20 mouse cellular contexts compared by ENCODE assay signal in genomic region chr11:116538142-116538735, GRCm38 (mm10). TPM values are rescaled to one million over a fixed set of nuclear protein-coding genes. Genes with fewer than 3 reads are reported as not detected.
DNase-seq lines count a peak whose midpoint lies in the region; ATAC-seq and TF ChIP-seq lines count a peak whose summit lies in the region.
"Had no signal": no experiment of that assay in that cellular context is flagged by ENCODE, and none has a peak within 500 bp of the region (broad histone marks: within the 10 kb centered on the region; RNA-seq: fewer than 3 reads in every experiment).

No protein-coding gene starts in this region.

- peaks cover 7% of the 10 kb centered on the region; the same call in 1 of the 2 replicates for H3K4me1 ChIP-seq in lung, embryonic 14.5 days (ENCODE audit: insufficient read depth)
- 0 out of 2 replicates have a peak, but pooled peaks cover 3% of the 10 kb centered on the region for H3K4me1 ChIP-seq in lung, adult 2 months (ENCODE audit: control insufficient read depth, insufficient read depth, low read length)
- peaks cover 5% of the 10 kb centered on the region for H3K4me1 ChIP-seq in bone marrow, adult 2 months (ENCODE audit: control insufficient read depth, insufficient read depth, low read length)
- H3K4me1 ChIP-seq in liver, embryonic 16.5 days (ENCODE audit: control insufficient read depth, low read depth, low read length): peaks cover 55% of the 10 kb centered on the region

- H3K36me3 ChIP-seq in lung, embryonic 14.5 days (ENCODE audit: insufficient read depth): peaks cover 54% of the 10 kb centered on the region
- peaks cover 56% of the 10 kb centered on the region for H3K36me3 ChIP-seq in liver, embryonic 16.5 days (ENCODE audit: control insufficient read depth, insufficient read depth)

- H3K4me2 ChIP-seq in lung, embryonic 14.5 days: no peak overlapping the region
- peak overlapping the region; percentile 98 for H3K4me2 ChIP-seq in liver, embryonic 16.5 days (ENCODE audit: low read depth, low read length)

- H3K27me3 ChIP-seq in lung, embryonic 14.5 days (ENCODE audit: insufficient read depth, low read length): peaks cover 7% of the 10 kb centered on the region
- H3K27me3 ChIP-seq in liver, embryonic 16.5 days (ENCODE audit: control insufficient read depth, insufficient read depth, low read depth, low read length): peaks cover 8% of the 10 kb centered on the region

- no peaks in the 10 kb centered on the region for H3K9me3 ChIP-seq in lung, embryonic 14.5 days (ENCODE audit: low read depth, low read length)
- H3K9me3 ChIP-seq in liver, embryonic 16.5 days (replicated peaks; ENCODE audit: control insufficient read depth, low read length): no peaks in the 10 kb centered on the region
- H3K9me3 ChIP-seq: hindbrain, embryonic 10.5 days had no signal

- H3K4me3 ChIP-seq in lung, embryonic 14.5 days (ENCODE audit: low read depth, low read length): no peak overlapping the region
- no peak overlapping the region for H3K4me3 ChIP-seq in lung, adult 2 months (replicated peaks; ENCODE audit: extremely low read depth, low read depth, low read length)
- H3K4me3 ChIP-seq in bone marrow, adult 2 months (replicated peaks; ENCODE audit: control insufficient read depth, low read depth, low read length): no peak overlapping the region
- H3K4me3 ChIP-seq in liver, embryonic 16.5 days (ENCODE audit: low read depth, low read length): no peak overlapping the region; the same call in 1 of the 2 replicates
- H3K4me3 ChIP-seq: heart, adult 2 months; hindbrain, embryonic 10.5 days had no signal

- H3K27ac ChIP-seq in lung, embryonic 14.5 days (ENCODE audit: low read depth): 0 out of 2 replicates have a peak overlapping the region, but pooled peaks have one; percentile 4
- peak overlapping the region; percentile 61 for H3K27ac ChIP-seq in bone marrow, adult 2 months (ENCODE audit: control insufficient read depth, insufficient read depth, low read depth, low read length, poor library complexity)
- peak overlapping the region; percentile 74 for H3K27ac ChIP-seq in liver, embryonic 16.5 days (ENCODE audit: low read length)
- H3K27ac ChIP-seq: heart, adult 2 months had no signal

- TF ChIP-seq POLR2A in lung, adult 2 months (IDR thresholded peaks at IDR 0.05; ENCODE audit: borderline replicate concordance, extremely low read depth, low read depth, low read length): no peak
- no peak for TF ChIP-seq POLR2A in bone marrow, adult 2 months (IDR thresholded peaks at IDR 0.05; ENCODE audit: borderline replicate concordance, control insufficient read depth, low read depth, low read length)

- H3K9ac ChIP-seq in lung, embryonic 14.5 days: no peak overlapping the region
- peak overlapping the region; percentile 49 for H3K9ac ChIP-seq in liver, embryonic 16.5 days (ENCODE audit: low read depth, low read length)

- no peak for TF ChIP-seq CTCF in lung, embryonic 14.5 days (IDR thresholded peaks at IDR 0.05; ENCODE audit: low read depth)
- TF ChIP-seq CTCF in lung, adult 2 months (IDR thresholded peaks at IDR 0.05; ENCODE audit: insufficient read depth, low read length): no peak
- no peak for TF ChIP-seq CTCF in bone marrow, adult 2 months (IDR thresholded peaks at IDR 0.05; ENCODE audit: control insufficient read depth, insufficient read depth, low read length)

- 83% methylated on average over 12 of the region's 12 CpGs for WGBS in lung, embryonic 14.5 days
- 88% methylated on average over 12 of the region's 12 CpGs for WGBS in lung, adult 2 months
- 70% methylated on average over 12 of the region's 12 CpGs for WGBS in bone marrow, adult 2 months
- WGBS in liver, embryonic 16.5 days (ENCODE audit: insufficient replicate concordance): 53% methylated on average over 12 of the region's 12 CpGs

- intact Hi-C loops in left cerebral cortex, postnatal 4 days (cut with DNase I): no loop called here

- no peak for DNase-seq in lung, embryonic 14.5 days
- DNase-seq in lung, adult 2 months: no peak
- DNase-seq in layer of hippocampus, adult 9-11 months: no peak
- DNase-seq in ovary, postnatal 10 days (ENCODE audit: low spot score): no peak
- no peak for DNase-seq in left cerebral cortex, postnatal 4 days
- DNase-seq: adrenal gland, postnatal 14 days; cerebellum, adult 2 months; gastrocnemius, postnatal 14 days; heart, adult 2 months; kidney, adult 9 months; kidney, postnatal 36 days; lung, postnatal 10 days; right cerebral cortex, adult 18-20 months; thymus, postnatal 14 days had no signal

- no peak for ATAC-seq in lung, embryonic 14.5 days (ENCODE audit: insufficient read depth)
- peak; percentile 21 for ATAC-seq in erythroid progenitor cell, adult 5-6 weeks (replicated peaks; ENCODE audit: low FRiP score, poor library complexity, severe bottlenecking)
- peak; percentile 5; the same call in 1 of the 2 replicates for ATAC-seq in liver, embryonic 16.5 days (ENCODE audit: low read depth)
- ATAC-seq: activated CD4-positive, CD25-positive, alpha-beta regulatory T cell, adult 4 months; forebrain, embryonic 14.5 days had no signal

RNA-seq across cellular contexts. Expression of gene Sphk1, which starts 7.5 kb away (rescaled TPM):
- polyA plus RNA-seq in lung, embryonic 14.5 days (2014; fragmentation: Nextera tagmentation; extraction: Ambion mirVana): 4.0 and 5.5 TPM in 2 replicates
- 41.8 and 45.8 TPM in 2 replicates for polyA plus RNA-seq in lung, adult 2 months (2012; rRNA removed)
- 31.3 and 31.7 TPM in 2 replicates for polyA plus RNA-seq in bone marrow, adult 2 months (2011; ENCODE audit: insufficient read depth, insufficient read length, low replicate concordance, missing spikeins)
- total RNA-seq in erythroid progenitor cell, adult 5-6 weeks (2015; ENCODE audit: low replicate concordance): 34.0 and 39.3 TPM in 2 replicates
- 65.2 and 96.7 TPM in 2 replicates for total RNA-seq in erythroid progenitor cell, adult 5-6 weeks (2017; ENCODE audit: low replicate concordance)
- polyA plus RNA-seq in liver, embryonic 16.5 days (2015; fragmentation: Nextera tagmentation; extraction: Ambion mirVana): 23.7 and 24.3 TPM in 2 replicates
- total RNA-seq in left cerebral cortex, postnatal 4 days (2021): 1 to 10 TPM; 4.8 to 6.7 TPM
- polyA plus RNA-seq: activated CD4-positive, CD25-positive, alpha-beta regulatory T cell, adult 4 months had no signal

RNA-seq across cellular contexts. Expression of gene Ube2o, which starts 43.0 kb away (rescaled TPM):
- polyA plus RNA-seq in lung, embryonic 14.5 days (2014; fragmentation: Nextera tagmentation; extraction: Ambion mirVana): 17.4 and 22.8 TPM in 2 replicates
- 18.3 and 18.8 TPM in 2 replicates for polyA plus RNA-seq in lung, adult 2 months (2012; rRNA removed)
- 90.9 and 133 TPM in 2 replicates for polyA plus RNA-seq in bone marrow, adult 2 months (2011; ENCODE audit: insufficient read depth, insufficient read length, low replicate concordance, missing spikeins)
- 95.5 and 136 TPM in 2 replicates for total RNA-seq in erythroid progenitor cell, adult 5-6 weeks (2015; ENCODE audit: low replicate concordance)
- 126 and 150 TPM in 2 replicates for total RNA-seq in erythroid progenitor cell, adult 5-6 weeks (2017; ENCODE audit: low replicate concordance)
- polyA plus RNA-seq in liver, embryonic 16.5 days (2015; fragmentation: Nextera tagmentation; extraction: Ambion mirVana): 15.1 and 18.1 TPM in 2 replicates
- 100 to 1,000 TPM; 115 to 128 TPM for total RNA-seq in left cerebral cortex, postnatal 4 days (2021)

RNA-seq across cellular contexts. Expression of gene Prpsap1, which starts 44.2 kb away (rescaled TPM):
- 191 and 206 TPM in 2 replicates for polyA plus RNA-seq in lung, embryonic 14.5 days (2014; fragmentation: Nextera tagmentation; extraction: Ambion mirVana)
- polyA plus RNA-seq in lung, adult 2 months (2012; rRNA removed): 82.4 and 92.0 TPM in 2 replicates
- 20.1 and 41.9 TPM in 2 replicates for polyA plus RNA-seq in bone marrow, adult 2 months (2011; ENCODE audit: insufficient read depth, insufficient read length, low replicate concordance, missing spikeins)
- total RNA-seq in erythroid progenitor cell, adult 5-6 weeks (2015; ENCODE audit: low replicate concordance): 10.8 and 15.9 TPM in 2 replicates
- 9.5 and 12.0 TPM in 2 replicates for total RNA-seq in erythroid progenitor cell, adult 5-6 weeks (2017; ENCODE audit: low replicate concordance)
- polyA plus RNA-seq in liver, embryonic 16.5 days (2015; fragmentation: Nextera tagmentation; extraction: Ambion mirVana): 47.6 and 47.9 TPM in 2 replicates
- 100 to 1,000 TPM; 107 TPM for total RNA-seq in left cerebral cortex, postnatal 4 days (2021)

RNA-seq across cellular contexts. Expression of gene Aanat, which starts 48.0 kb away (rescaled TPM):
- not detected in 2 replicates for polyA plus RNA-seq in lung, embryonic 14.5 days (2014; fragmentation: Nextera tagmentation; extraction: Ambion mirVana)
- polyA plus RNA-seq in lung, adult 2 months (2012; rRNA removed): 0.15 TPM in 1 of 2 replicates, not detected in the other
- polyA plus RNA-seq in bone marrow, adult 2 months (2011; ENCODE audit: insufficient read depth, insufficient read length, low replicate concordance, missing spikeins): not detected in 2 replicates
- total RNA-seq in erythroid progenitor cell, adult 5-6 weeks (2015; ENCODE audit: low replicate concordance): not detected in 2 replicates
- not detected in 2 replicates for total RNA-seq in erythroid progenitor cell, adult 5-6 weeks (2017; ENCODE audit: low replicate concordance)
- not detected in 2 replicates for polyA plus RNA-seq in liver, embryonic 16.5 days (2015; fragmentation: Nextera tagmentation; extraction: Ambion mirVana)
- under 1 TPM; 0.52 to 0.96 TPM for total RNA-seq in left cerebral cortex, postnatal 4 days (2021)
- total RNA-seq: adrenal gland, postnatal 14 days; gastrocnemius, postnatal 14 days; heart, adult 2 months had no signal
- polyA plus RNA-seq: activated CD4-positive, CD25-positive, alpha-beta regulatory T cell, adult 4 months; heart, adult 2 months; hindbrain, embryonic 10.5 days had no signal

Comparison
In these comparisons a context has a peak if more than half of its experiments do, and no peak if none do; other contexts are left out.
1. H3K27ac ChIP-seq: peak in every context shown above with its lines; median percentile 74 in liver, embryonic 16.5 days; 61 in bone marrow, adult 2 months; 4 in lung, embryonic 14.5 days.